Mouse (Mus musculus): Measurements from ENCODE around the gene Nup107. TPM values are rescaled to one million over a fixed set of nuclear protein-coding genes. Genes with fewer than 3 reads are reported as not detected.

Nup107 gene
- total and polyA plus RNA-seq, 3 experiments, result 80.2 to 91.6 TPM; not detected in 1

GRCm38 (mm10) chr10:117740171-117740570 is 52.3 kb downstream of the Nup107 start:
- 0 out of 2 replicates have a peak, but pooled peaks cover under 1% of the 10 kb centered on the region for H3K79me2 ChIP-seq (ENCODE audit: control insufficient read depth, insufficient read depth, low read length, poor library complexity)
- H3K4me3 ChIP-seq (ENCODE audit: control insufficient read depth in 1 of 2, insufficient read depth in 1 of 2, low read depth in 2 of 2, low read length in 2 of 2), result no peak overlapping the region
- H3K27ac ChIP-seq (ENCODE audit: control insufficient read depth, low read depth, low read length), result no peak overlapping the region
- no peaks in the 10 kb centered on the region for H3K27me3 ChIP-seq (ENCODE audit: control insufficient read depth in 1 of 2, insufficient read depth in 2 of 2, low read length in 2 of 2)
- no peak overlapping the region for H3K9ac ChIP-seq (ENCODE audit: control insufficient read depth, low read depth, low read length, poor library complexity, severe bottlenecking)
- no peak for TF ChIP-seq ZC3H11A (IDR thresholded peaks at IDR 0.05; ENCODE audit: low read depth, low read length)
- H3K9me3 ChIP-seq (replicated peaks; ENCODE audit: insufficient read depth, low read length), result no peaks in the 10 kb centered on the region
- H3K4me1 ChIP-seq (ENCODE audit: control insufficient read depth in 1 of 2, insufficient read depth in 2 of 2, low read length in 2 of 2), result peaks cover 3 to 10% of the 10 kb centered on the region in 2 experiments; a peak in 3 of 4 replicates
- H3K36me3 ChIP-seq (ENCODE audit: control insufficient read depth in 1 of 2, insufficient read depth in 2 of 2, low read length in 2 of 2), result peaks cover 0 to 12% of the 10 kb centered on the region in 2 experiments; a peak in 2 of 4 replicates
- no peak for DNase-seq (ENCODE audit: low read depth, low spot score)

GRCm38 (mm10) chr10:117739648-117739948 is 52.9 kb downstream of the Nup107 start:
- Histone ChIP-seq H3K9me3 (replicated peaks; ENCODE audit: insufficient read depth, low read length) (no peaks in the 10 kb centered on the region), H3K27me3 (ENCODE audit: control insufficient read depth in 1 of 2, insufficient read depth in 2 of 2, low read length in 2 of 2) (no peaks in the 10 kb centered on the region), H3K4me3 (ENCODE audit: control insufficient read depth in 1 of 2, insufficient read depth in 1 of 2, low read depth in 2 of 2, low read length in 2 of 2) (no peak overlapping the region), H3K36me3 (ENCODE audit: control insufficient read depth in 1 of 2, insufficient read depth in 2 of 2, low read length in 2 of 2) (peaks cover 0 to 8% of the 10 kb centered on the region in 2 experiments; a peak in 2 of 4 replicates), H3K79me2 (ENCODE audit: control insufficient read depth, insufficient read depth, low read length, poor library complexity) (no peaks in the 10 kb centered on the region), H3K4me1 (ENCODE audit: control insufficient read depth in 1 of 2, insufficient read depth in 2 of 2, low read length in 2 of 2) (peaks cover 3 to 10% of the 10 kb centered on the region in 2 experiments; a peak in 3 of 4 replicates), H3K27ac (ENCODE audit: control insufficient read depth, low read depth, low read length) (no peak overlapping the region), H3K9ac (ENCODE audit: control insufficient read depth, low read depth, low read length, poor library complexity, severe bottlenecking) (no peak overlapping the region)
- DNase-seq (ENCODE audit: low read depth, low spot score), result no peak
- no peak for TF ChIP-seq RAD21 (IDR thresholded peaks at IDR 0.05; ENCODE audit: low read depth, low read length)
- no peak for TF ChIP-seq NELFE (IDR thresholded peaks at IDR 0.05; ENCODE audit: low read depth, low read length)
- TF ChIP-seq MYB (IDR thresholded peaks at IDR 0.05; ENCODE audit: low read depth, low read length), result no peak
- TF ChIP-seq TAL1 (IDR thresholded peaks at IDR 0.05; ENCODE audit: low read length), result no peak
- no peak for TF ChIP-seq USF2 (IDR thresholded peaks at IDR 0.05; ENCODE audit: borderline replicate concordance in 1 of 2, insufficient read depth in 1 of 2, low read depth in 1 of 2, low read length in 2 of 2)
- no peak for TF ChIP-seq ZKSCAN1 (IDR thresholded peaks at IDR 0.05; ENCODE audit: low read depth, low read length)
- no peak for TF ChIP-seq CHD2 (IDR thresholded peaks at IDR 0.05; ENCODE audit: low read length)
- TF ChIP-seq EP300 (IDR thresholded peaks at IDR 0.05; ENCODE audit: low read depth in 1 of 2, low read length in 2 of 2), result no peak
- TF ChIP-seq CHD1 (IDR thresholded peaks at IDR 0.05; ENCODE audit: low read depth, low read length), result no peak
- TF ChIP-seq TBP (IDR thresholded peaks at IDR 0.05; ENCODE audit: low read depth, low read length), result no peak
- no peak for TF ChIP-seq RCOR1 (IDR thresholded peaks at IDR 0.05; ENCODE audit: low read depth, low read length)
- no peak for TF ChIP-seq ETS1 (IDR thresholded peaks at IDR 0.05; ENCODE audit: low read depth, low read length)
- no peak for TF ChIP-seq POLR2AphosphoS5 (IDR thresholded peaks at IDR 0.05; ENCODE audit: borderline replicate concordance, low read depth, low read length)
- TF ChIP-seq MEF2A (IDR thresholded peaks at IDR 0.05; ENCODE audit: extremely low read depth, insufficient replicate concordance, low read depth, low read length, poor library complexity, severe bottlenecking), result no peak
- TF ChIP-seq USF1 (IDR thresholded peaks at IDR 0.05; ENCODE audit: low read depth, low read length), result no peak
- no peak for TF ChIP-seq ELF1 (IDR thresholded peaks at IDR 0.05; ENCODE audit: low read depth, low read length)
- TF ChIP-seq MAZ (IDR thresholded peaks at IDR 0.05; ENCODE audit: low read depth, low read length), result no peak
- no peak for TF ChIP-seq BHLHE40 (IDR thresholded peaks at IDR 0.05; ENCODE audit: borderline replicate concordance, low read depth, low read length)
